Mouse (Mus musculus): ENCODE data around the gene Sync.

- TF ChIP-seq CTCF (IDR thresholded peaks at IDR 0.05; ENCODE audit: control insufficient read depth, insufficient read depth, low read length) (no peak), POLR2A (IDR thresholded peaks at IDR 0.05; ENCODE audit: borderline replicate concordance, control insufficient read depth, low read depth, low read length) (no peak)
These were observed 4.6 kb upstream of the Sync start for GRCm38 (mm10) chr4:129282786-129283185.
